Mouse (Mus musculus) midbrain, embryonic 16.5 days (tissue): ENCODE results near the gene Rnf207. TPM values are rescaled to one million over a fixed set of nuclear protein-coding genes. Genes with fewer than 3 reads are reported as not detected.

ENCODE experiments used
- ATAC-seq: fragments of 200-750 bp; cut with Nextera tagmentation; 2 replicates; pipeline ENCODE4 v1.8.0; 2017; ENCODE audit warnings: moderate TSS enrichment
- H3K27ac ChIP-seq: fragments of 300-500 bp; sonication (generic); 2 replicates; pipeline ENCODE4 v1.5.1; 2014; ENCODE audit warnings: mild to moderate bottlenecking, low read length, mixed read lengths
- H3K27me3 ChIP-seq: fragments of 300-500 bp; sonication (generic); 2 replicates; pipeline ENCODE4 v1.6.1; 2014; ENCODE audit warnings: low read depth, low read length, mixed read lengths; ENCODE audit not compliant: control insufficient read depth, insufficient read depth
- H3K36me3 ChIP-seq: fragments of 300-500 bp; sonication (generic); 2 replicates; pipeline ENCODE4 v1.6.1; 2014; ENCODE audit warnings: mild to moderate bottlenecking, low read length, moderate library complexity, mixed read lengths; ENCODE audit not compliant: control insufficient read depth, insufficient read depth
- H3K4me1 ChIP-seq: fragments of 300-500 bp; sonication (generic); 2 replicates; pipeline ENCODE4 v1.6.1; 2014; ENCODE audit warnings: mild to moderate bottlenecking, low read length, mixed read lengths; ENCODE audit not compliant: control insufficient read depth, insufficient read depth
- H3K4me2 ChIP-seq: fragments of 300-500 bp; sonication (generic); 2 replicates; pipeline ENCODE4 v1.6.1; 2014; ENCODE audit warnings: mild to moderate bottlenecking, low read length, mixed read lengths
- H3K4me3 ChIP-seq: fragments of 300-500 bp; sonication (generic); 2 replicates; pipeline ENCODE4 v1.5.1; 2014; ENCODE audit warnings: low read depth, mild to moderate bottlenecking, low read length, moderate library complexity, mixed read lengths
- H3K9ac ChIP-seq: fragments of 300-500 bp; sonication (generic); 2 replicates; pipeline ENCODE4 v1.6.1; 2014; ENCODE audit warnings: low read depth, low read length, mixed read lengths
- H3K9me3 ChIP-seq: fragments of 300-500 bp; sonication (generic); replicated peaks from 2 replicates; pipeline ENCODE4 v1.6.1; 2014; ENCODE audit warnings: mild to moderate bottlenecking, low read length, mixed read lengths; ENCODE audit not compliant: control insufficient read depth, poor library complexity, severe bottlenecking
- WGBS: fragments of 180-500 bp; shearing (Covaris S2); extraction: QIAGEN DNeasy Blood & Tissue Kit; methylation state at CpG from one replicate; pipeline ENCODE4 v1.1.7; 2014; 5-methylcytosine and 5-hydroxymethylcytosine counted together
- polyA plus RNA-seq: library from polyadenylated mRNA; unstranded; fragments of >200 nt; fragmentation: Nextera tagmentation; extraction: Ambion mirVana; gene quantifications from 2 replicates; pipeline ENCODE4 v1.2.1, GENCODE M21; 2015

Gene Rnf207
- polyA plus RNA-seq, 1 experiment from 2014 or later: 9.5 TPM

DNA sequence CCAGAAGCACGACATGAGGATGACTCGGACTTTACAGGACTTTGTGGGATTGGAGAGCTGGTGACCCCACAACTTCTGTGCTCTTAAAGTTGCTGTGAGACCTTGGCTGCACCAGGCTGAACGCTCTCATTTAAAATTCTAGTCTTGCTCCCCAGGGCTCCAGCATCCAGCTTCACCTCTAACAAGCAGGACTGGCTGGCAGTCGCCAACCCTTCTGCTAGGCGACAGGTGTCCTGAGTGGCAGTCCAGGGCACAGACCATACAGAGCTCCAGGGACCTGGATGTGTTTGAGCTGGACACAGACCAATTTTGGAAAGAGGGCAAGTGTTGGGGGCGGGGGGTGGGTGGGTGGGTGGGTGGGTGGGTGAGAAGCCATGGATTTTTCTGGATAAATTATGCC is 19.0 kb upstream of the Rnf207 start:
- H3K9me3 ChIP-seq: no peaks in the 10 kb centered on the region
- H3K27ac ChIP-seq: no peak overlapping the region
- peaks cover 24% of the 10 kb centered on the region for H3K4me1 ChIP-seq
- no peak overlapping the region for H3K9ac ChIP-seq
- 23% methylated on average over 6 of the region's 6 CpGs for WGBS
- H3K4me2 ChIP-seq: no peak overlapping the region
- peaks cover 6% of the 10 kb centered on the region; the same call in 1 of the 2 replicates for H3K36me3 ChIP-seq
- ATAC-seq: no peak
- no peak overlapping the region for H3K4me3 ChIP-seq
- no peaks in the 10 kb centered on the region for H3K27me3 ChIP-seq

DNA sequence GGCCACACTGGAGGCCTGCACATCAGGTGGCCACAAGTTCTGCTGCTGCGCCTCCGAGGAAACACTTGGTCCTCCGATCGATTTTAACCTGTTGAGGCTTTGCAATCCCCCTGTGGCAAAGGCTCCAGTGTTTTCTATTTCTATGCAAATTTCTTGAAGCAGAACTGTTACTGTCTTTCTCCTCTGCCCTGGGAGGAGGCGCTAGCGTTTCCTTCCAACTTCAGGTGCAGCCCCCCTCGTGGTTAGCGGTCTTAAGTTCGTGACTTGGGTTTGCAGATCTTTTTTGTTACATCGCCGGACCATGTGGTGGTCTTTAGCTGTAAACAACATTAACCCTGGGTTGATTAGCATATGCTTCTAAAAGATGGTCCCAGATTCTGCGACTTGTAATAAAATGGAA is 14.8 kb upstream of the Rnf207 start:
- Histone ChIP-seq H3K4me2 (no peak overlapping the region), H3K36me3 (peaks cover 19% of the 10 kb centered on the region), H3K27ac (no peak overlapping the region), H3K4me1 (peaks cover 3% of the 10 kb centered on the region; the same call in 1 of the 2 replicates), H3K27me3 (no peaks in the 10 kb centered on the region), H3K9ac (no peak overlapping the region), H3K4me3 (no peak overlapping the region), H3K9me3 (no peaks in the 10 kb centered on the region)
- WGBS: 94% methylated on average over 12 of the region's 12 CpGs
- ATAC-seq: no peak

- Histone ChIP-seq H3K27me3 (no peaks in the 10 kb centered on the region), H3K9ac (no peak overlapping the region), H3K4me1 (peaks cover 3% of the 10 kb centered on the region; the same call in 1 of the 2 replicates), H3K4me2 (no peak overlapping the region), H3K4me3 (no peak overlapping the region), H3K36me3 (peaks cover 19% of the 10 kb centered on the region), H3K27ac (no peak overlapping the region), H3K9me3 (no peaks in the 10 kb centered on the region)
- 25% methylated on average over 2 of the region's 2 CpGs for WGBS
- ATAC-seq: peak; percentile 49; the same call in 1 of the 2 replicates
Measured at GRCm38 (mm10) chr4:152332952-152333351, 14.2 kb upstream of the Rnf207 start.

DNA sequence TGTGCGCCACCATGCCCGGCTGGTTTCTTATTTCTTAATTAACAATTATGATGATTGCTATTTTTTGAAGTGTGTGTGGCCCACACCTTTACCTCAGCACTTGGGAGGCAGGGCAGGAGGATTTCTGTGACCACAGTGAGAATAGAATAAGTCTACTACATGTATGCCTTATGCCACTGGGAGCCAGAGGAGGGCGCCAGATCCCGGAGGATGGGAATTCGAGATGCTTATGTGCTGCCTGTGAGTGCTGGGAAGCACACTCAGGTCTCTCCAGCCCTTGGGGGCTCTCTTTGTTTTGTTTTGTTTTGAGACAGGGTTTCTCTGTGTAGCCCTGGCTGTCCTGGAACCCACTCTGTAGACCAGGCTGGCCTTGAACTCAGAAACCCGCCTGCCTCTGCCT is 9.9 kb upstream of the Rnf207 start:
- H3K36me3 ChIP-seq: peaks cover 17% of the 10 kb centered on the region
- H3K4me3 ChIP-seq: no peak overlapping the region
- no peak overlapping the region for H3K4me2 ChIP-seq
- H3K27ac ChIP-seq: no peak overlapping the region
- no peak for ATAC-seq
- no peaks in the 10 kb centered on the region for H3K27me3 ChIP-seq
- H3K9me3 ChIP-seq: no peaks in the 10 kb centered on the region
- peaks cover 16% of the 10 kb centered on the region for H3K4me1 ChIP-seq
- WGBS: 81% methylated on average over 6 of the region's 6 CpGs
- no peak overlapping the region for H3K9ac ChIP-seq

DNA sequence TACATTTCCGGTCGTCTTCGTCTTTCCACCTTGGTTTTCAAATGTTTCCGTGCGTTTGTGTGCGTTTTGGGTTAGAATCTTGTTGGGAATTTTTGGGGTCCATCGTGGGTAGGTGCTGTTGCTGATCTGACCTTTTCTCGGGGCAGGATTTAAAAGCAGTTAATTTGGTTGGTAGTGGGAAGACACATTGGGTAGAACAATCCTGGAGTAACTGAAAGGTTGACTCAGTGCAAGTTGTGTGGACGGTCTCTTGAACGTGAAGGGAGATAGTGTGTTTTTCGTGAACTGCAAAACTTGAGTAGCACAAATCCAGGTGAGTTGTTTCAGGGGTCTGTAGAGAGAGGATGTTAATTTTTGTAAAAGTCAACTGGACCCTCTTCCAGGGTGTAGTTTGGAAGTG is 7.8 kb upstream of the Rnf207 start:
- Histone ChIP-seq H3K36me3 (peaks cover 10% of the 10 kb centered on the region), H3K27me3 (no peaks in the 10 kb centered on the region), H3K27ac (no peak overlapping the region), H3K4me2 (peak overlapping the region; percentile 72), H3K9ac (peak overlapping the region; percentile 89), H3K4me3 (peak overlapping the region; percentile 80), H3K9me3 (no peaks in the 10 kb centered on the region), H3K4me1 (peaks cover 14% of the 10 kb centered on the region)
- no peak for ATAC-seq
- 2% methylated on average over 11 of the region's 11 CpGs for WGBS

- peak within 1 kb of the TSS; percentile 72 for H3K4me2 ChIP-seq
- peak within 1 kb of the TSS; percentile 80 for H3K4me3 ChIP-seq
- H3K4me1 ChIP-seq: peaks cover 14% of the 10 kb centered on the region
- no peaks in the 10 kb centered on the region for H3K27me3 ChIP-seq
- H3K27ac ChIP-seq: peak within 1 kb of the TSS; percentile 70
- WGBS: under 1% methylated on average over 67 of the region's 70 CpGs
- H3K36me3 ChIP-seq: peaks cover 7% of the 10 kb centered on the region; the same call in 1 of the 2 replicates
- peak within 1 kb of the TSS; percentile 89 for H3K9ac ChIP-seq
- peak; percentile 97 for ATAC-seq
- H3K9me3 ChIP-seq: no peaks in the 10 kb centered on the region
Measured at GRCm38 (mm10) chr4:152325574-152326411, 7.0 kb upstream of the Rnf207 start, which contains the start of gene Rpl22. Gene Rpl22, plus strand, starts transcription at chr4:152325742.

DNA sequence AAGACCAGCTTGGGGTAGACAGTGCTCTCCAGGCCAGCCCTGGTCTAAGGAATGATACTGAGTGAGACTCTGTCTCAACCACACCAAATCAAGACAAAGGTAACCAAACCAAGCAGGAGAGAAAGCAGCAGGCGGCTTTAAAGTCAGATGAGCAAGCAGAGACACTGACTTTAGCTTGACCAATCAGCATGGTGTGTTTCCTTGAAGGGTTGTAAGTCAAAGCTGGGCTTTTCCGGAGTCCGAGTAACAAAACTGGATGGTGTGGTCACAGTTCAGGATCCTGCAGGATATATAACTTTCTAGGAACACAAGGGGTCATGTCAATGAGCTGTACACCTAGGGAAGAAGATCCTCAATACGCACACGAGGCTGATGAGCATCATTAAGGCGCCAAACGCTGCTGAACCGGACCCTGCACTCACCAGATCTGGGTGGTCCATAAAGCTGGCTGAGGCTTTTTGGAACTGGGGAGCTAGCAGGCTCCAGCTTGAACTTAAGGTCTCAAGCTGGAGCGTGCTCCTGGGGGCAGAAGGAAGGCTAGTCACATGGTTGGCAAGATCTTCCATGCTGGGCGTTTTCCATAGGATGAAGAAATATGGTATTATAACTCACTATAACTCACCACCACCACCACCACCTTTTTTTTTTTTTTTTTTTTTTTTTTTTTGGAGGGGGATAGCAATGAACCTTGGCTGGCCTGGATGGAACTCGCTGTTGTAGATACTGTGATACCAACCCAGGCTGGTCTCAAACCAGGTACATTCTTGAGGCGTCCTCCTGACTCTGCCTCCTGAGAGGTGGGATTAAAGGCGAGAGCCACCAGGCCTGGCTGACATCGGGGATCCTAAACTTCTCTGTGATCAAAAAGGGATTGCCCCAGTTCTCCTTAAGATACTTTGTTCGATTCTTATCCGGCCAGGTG is 6.1 kb upstream of the Rnf207 start:
- peak overlapping the region; percentile 40 for H3K4me2 ChIP-seq

DNA sequence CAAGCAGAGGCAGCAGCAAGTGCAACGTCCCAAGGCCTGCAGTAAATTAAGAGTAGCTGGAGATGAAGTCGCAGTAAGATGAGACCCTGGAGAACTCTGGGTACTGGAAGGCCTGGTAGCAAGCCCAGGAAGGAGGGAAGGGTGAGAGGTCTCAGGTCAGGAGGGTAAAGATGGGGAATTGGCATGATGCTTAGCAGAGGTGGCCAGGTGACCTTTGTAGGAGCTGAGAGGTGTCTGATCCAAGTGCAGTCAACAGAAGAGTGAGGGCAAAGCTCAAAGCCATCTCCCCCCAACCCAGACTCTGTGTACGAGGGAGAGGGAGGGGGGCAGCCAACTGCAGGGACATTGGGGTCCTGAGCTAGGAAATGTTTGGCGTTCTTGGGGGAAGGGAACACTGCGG is 2.7 kb upstream of the Rnf207 start:
- no peak for ATAC-seq
- H3K4me2 ChIP-seq: no peak overlapping the region
- no peak overlapping the region for H3K27ac ChIP-seq
- H3K4me3 ChIP-seq: no peak overlapping the region
- H3K27me3 ChIP-seq: peaks cover 26% of the 10 kb centered on the region
- no peaks in the 10 kb centered on the region for H3K36me3 ChIP-seq
- H3K9me3 ChIP-seq: no peaks in the 10 kb centered on the region
- no peak overlapping the region for H3K9ac ChIP-seq
- peaks cover 6% of the 10 kb centered on the region for H3K4me1 ChIP-seq
- 52% methylated on average over 5 of the region's 5 CpGs for WGBS

More for the DNA sequence above, 6.1 kb upstream of the Rnf207 start:
- Histone ChIP-seq H3K27ac (no peak overlapping the region), H3K9me3 (no peaks in the 10 kb centered on the region), H3K36me3 (peaks cover 1% of the 10 kb centered on the region; the same call in 1 of the 2 replicates), H3K27me3 (no peaks in the 10 kb centered on the region), H3K4me3 (peak overlapping the region; percentile 80), H3K4me1 (peaks cover 14% of the 10 kb centered on the region), H3K9ac (no peak overlapping the region)
- peak; percentile 33; the same call in 1 of the 2 replicates for ATAC-seq
- WGBS: 55% methylated on average over 16 of the region's 16 CpGs
